Mouse (Mus musculus): ENCODE measurements around the gene Gm45194.

Gm45194 gene

DNA sequence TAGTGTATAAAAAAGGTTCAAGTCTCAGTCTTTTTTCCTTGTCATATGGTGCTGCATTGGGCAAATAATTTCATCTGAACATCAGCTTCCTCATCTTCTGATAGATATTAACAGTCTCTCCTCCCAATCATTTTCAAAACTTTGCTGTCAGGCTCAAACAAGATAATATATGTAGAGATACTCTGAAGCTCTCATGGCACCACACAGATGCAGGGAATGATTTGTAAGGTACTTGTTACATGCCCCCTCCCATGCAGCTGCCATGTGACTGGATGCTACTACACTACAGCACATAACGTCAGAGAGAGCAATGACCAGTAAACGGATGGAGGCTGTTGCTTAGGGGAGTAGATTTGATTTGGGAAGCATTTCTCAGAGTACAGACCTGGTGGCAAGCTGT is at the start of gene Gm45194:
Gm45194 (plus strand) TSS at position 301 of the 400 bp plus-strand sequence.
- no peak for DNase-seq

DNA sequence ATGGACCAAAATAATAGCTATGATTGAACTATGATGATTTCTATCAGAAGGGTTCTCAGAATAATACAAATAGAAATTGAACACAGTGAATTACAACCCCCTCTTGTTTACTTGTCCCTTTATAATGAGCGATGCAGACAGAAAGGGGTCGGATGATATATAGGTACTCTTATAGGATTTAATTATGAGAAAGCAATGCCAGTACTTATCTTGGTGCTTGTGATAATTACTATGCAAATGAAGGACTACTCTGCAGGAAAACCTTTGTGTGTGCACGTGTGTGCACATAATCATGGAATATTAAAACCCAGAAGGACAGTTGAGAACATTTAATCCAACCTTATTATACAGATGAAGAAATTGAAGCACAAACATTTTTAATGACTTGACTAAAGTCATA is 35.3 kb upstream of the Gm45194 start:
- DNase-seq: no peak

DNA sequence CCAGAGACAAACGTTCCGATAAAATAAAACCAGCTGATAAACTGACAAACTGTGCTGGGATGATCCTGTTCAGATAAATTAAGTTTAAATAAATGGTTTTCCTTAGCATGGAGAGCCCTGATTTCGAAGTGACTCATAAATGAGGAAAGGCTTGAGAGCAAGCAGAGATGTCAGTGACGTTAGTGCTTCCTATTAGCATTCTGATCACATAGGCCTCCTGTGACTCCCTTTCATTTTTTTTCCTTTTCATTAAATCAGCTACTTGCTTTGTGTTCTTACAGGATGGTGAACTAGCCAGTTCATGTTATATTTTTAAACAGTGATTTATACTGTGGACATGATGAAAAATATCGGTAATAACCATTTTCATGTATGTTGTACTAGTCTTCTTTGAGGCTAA is 9.9 kb upstream of the Gm45194 start:
- DNase-seq: no peak

DNA sequence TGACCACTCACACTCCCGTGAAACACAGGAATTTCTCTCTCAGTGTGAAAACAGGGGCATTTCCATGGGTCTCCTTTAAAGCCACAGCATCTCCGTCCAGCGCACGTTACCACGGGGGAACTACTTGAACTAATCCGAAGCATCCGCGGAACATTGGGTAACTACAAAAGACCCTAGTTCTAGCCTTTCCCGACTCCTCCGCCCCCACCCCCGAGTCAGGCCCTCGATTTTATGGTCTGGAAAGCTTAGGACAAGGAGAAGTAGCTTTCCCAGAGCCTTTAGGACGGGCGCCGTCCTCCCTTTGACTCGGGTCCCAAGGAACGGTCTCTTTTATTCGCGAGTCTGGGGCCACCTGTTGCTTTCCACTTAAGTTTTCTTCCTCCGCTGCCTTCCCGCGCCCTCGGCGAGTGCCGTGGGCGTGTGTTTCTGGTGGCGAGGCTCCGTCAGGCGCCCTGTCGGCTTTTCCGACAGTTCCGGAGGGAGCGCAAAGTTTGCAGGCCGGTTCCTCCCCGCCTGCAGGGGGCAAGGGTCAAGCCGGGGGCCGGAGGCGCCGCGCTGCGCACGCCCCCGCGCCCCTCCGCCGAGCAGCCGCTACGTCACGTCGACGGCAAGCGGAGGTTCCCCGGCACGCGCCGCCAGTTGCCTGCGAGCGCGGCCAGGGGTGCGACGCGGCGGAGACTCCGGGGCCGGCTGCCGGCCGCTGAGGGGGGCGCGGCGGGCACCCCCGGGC is 3.3 kb downstream of the Gm45194 start:
- DNase-seq: no peak

DNA sequence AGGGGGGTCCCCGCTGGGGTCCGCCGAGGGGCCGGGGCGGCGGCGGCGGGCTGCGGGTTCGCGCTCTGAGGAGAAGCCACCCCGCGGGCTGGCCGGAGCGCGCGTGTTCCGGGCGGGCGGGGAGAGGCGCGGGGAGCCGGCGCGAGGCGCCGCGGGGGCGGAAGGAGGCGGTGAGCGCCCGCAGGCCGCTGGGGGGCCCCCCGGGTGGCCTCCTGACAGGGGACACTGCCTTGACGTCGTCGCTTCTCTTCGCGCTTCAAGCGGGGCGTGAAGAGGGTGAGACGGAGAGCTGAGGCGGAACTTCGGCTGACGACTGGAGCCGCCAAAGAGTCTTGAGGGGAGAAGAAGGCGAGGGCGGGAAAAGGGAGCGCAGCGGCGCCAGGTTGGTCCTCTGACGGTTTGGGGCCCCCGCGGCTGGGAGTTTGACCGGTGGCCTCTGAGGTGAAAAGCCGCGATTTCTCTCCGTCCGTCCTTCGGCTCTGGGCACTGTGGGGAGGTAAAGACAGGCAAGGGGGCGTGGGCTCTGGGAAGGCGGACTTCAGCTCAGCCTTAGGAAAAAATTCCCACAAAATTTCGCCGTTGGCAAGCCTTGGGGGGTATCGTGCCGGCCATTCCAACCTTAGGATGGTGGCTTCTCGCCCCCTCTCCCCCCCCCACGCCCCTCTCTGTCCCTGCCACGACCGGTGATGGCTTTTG is 4.0 kb downstream of the Gm45194 start:
- no peak for DNase-seq

DNA sequence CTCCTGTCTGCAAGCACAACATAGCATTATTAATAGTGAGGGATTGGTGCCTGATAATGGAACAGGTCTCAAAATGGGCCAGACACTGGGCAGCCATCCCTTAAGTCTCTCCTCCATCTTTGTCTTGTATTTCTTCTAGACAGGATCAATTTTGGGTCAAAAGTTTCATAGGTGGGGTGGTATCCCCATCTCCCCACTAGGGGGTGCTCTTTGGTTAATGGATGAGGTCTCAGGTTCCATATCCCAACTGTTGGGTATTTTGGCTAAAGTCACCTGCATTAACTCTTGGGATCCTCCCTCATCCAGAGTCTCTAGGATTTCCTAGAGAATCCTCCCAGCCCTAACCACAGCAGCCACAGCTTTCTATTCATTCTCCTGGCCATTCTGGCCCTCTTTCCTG is 26.2 kb downstream of the Gm45194 start:
- no peak for DNase-seq

DNA sequence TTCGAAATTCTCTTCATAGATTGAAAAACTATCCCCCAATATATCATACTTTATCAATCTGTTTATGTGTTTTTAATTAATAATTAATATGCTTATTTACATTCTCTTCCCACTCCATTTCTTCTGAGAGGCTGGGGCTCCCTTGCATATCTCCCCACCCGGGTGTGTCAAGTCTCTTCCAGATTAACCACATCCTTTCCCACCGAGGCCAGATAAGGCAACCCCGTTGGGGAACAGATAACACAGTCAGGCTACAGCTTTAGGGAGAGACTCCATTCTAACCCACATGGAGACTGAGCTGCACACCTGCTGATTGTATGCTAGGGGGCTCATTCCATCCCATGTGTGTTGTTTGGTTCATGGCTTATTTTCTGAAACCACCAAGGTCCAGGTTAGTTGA is 69.7 kb downstream of the Gm45194 start:
- no peak for DNase-seq

DNA sequence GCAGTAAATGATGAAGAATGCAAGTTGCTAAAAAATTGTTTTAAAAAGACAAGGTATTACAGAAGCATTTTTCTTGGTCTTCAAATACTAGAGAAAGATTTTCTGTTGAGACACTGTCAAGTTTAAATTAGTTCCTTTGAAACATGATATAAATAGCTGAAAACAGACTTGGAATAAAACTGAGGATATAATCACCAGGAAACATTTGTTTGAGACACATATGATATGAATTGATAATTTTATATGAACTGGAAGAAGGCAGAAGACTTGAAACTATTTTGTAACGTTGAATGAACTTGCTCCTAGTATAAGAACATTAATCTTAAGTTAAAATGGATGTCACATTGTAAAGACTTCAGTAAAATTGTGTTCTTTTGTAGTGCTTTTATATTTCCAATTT is 108.5 kb downstream of the Gm45194 start:
- DNase-seq: no peak

DNA sequence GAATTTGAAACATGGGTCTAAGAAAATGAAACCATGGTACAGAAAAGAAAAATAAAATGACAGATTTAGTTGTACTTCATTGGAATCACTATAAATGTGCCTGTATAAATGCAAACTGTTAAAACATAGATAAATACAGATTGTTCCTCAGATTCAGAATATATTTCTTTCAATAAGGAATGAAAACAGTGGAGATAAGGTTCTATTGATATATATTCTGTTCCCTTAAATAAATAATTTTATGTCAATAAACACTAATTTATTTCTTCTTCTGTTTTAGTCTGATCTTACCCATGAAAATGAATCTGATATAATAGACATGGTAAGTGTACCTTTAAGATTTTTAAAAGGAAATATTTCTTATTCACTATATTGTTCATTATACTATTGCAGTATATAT is 119.5 kb downstream of the Gm45194 start, which contains the start of gene Tex16:
Tex16 (plus strand) TSS at position 301 of the 400 bp plus-strand sequence.
- DNase-seq: no peak

DNA sequence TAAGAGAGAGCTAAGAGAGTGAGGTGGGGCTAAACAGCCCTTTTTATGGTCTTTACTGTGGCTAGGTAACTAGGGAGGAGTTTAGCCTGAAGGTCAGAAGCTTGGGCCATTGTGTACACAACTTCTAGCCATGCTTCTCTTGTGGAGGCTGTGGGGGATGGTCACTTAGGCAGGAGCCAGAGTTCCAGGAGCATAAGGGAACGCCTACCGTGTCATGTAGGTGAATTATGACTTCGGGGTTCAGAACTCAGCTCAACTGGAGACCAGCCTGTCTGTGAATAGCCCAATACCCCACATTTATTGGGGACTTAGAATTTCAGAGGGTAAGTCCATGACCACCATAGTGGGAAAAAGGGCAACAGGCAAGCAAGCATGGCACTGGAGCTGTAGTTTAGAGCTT is 347.6 kb downstream of the Gm45194 start, which contains the start of gene 4933403O08Rik:
4933403O08Rik (plus strand) TSS at position 301 of the 400 bp plus-strand sequence.
- DNase-seq: no peak

DNA sequence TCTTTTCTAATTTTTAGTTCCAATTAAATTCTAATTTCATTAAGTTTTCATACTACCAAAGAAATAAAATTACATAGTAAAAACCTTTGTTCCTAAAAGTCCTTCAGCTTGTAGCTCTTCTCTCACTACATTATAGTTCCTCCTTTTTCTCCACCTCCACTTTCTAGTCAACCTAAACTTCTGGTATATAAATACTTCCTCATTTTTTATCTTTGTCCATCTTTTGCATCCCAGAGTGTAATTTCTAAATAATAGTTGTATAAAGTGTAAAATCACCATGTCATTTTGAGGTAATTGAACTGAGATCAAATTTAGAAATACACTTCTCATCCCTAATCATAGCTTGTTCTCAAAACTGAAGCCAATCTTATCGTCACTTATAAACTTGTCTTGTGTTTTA is 351.7 kb downstream of the Gm45194 start:
- DNase-seq: no peak

DNA sequence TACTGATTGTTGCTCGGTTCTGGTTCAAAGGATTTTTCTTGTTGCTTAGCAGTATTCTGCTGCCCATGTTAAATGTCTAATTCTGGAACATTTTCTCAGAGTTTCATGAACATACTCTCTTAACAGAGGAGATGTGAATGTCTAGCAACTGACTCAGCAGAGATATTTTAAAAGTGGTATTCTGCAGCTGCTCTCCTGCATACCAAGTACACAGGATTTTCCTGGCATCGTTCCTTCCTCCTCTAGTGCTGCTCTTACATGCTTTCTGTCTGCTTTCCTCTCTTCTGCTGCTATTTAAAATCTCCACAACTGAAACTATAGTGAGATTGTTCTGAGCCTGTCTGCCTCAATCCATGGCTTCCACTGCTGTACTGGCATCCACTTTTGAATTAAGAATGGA is 364.3 kb downstream of the Gm45194 start:
- no peak for DNase-seq

DNA sequence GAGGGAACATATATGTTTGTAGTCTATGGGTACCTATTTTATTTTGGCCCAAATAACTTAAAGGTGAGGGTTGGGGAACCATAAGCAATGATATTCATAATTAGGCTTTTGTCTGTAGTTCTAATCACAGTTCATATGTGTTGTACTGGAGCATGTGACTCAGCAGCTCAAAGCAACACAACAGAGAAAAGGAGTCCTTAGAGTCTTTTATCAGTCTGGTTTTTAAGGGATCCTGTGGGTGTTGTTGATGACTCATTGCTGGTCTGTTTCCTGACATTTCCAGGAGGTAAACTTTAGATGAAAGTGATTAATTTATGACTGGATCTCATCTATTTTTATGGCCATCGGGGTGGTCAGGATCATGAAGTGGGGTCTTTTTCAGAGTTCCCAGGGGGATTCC is 382.4 kb downstream of the Gm45194 start:
- no peak for DNase-seq

Measured in thymus, postnatal 14 days (tissue).